Mouse (Mus musculus): ENCODE results near the gene Gm10778. TPM values are rescaled to one million over a fixed set of nuclear protein-coding genes. Genes with fewer than 3 reads are reported as not detected.

The Gm10778 gene
- total RNA-seq (2022): 1 to 10 TPM; 1.3 to 2.1 (median 1.5) TPM

DNA sequence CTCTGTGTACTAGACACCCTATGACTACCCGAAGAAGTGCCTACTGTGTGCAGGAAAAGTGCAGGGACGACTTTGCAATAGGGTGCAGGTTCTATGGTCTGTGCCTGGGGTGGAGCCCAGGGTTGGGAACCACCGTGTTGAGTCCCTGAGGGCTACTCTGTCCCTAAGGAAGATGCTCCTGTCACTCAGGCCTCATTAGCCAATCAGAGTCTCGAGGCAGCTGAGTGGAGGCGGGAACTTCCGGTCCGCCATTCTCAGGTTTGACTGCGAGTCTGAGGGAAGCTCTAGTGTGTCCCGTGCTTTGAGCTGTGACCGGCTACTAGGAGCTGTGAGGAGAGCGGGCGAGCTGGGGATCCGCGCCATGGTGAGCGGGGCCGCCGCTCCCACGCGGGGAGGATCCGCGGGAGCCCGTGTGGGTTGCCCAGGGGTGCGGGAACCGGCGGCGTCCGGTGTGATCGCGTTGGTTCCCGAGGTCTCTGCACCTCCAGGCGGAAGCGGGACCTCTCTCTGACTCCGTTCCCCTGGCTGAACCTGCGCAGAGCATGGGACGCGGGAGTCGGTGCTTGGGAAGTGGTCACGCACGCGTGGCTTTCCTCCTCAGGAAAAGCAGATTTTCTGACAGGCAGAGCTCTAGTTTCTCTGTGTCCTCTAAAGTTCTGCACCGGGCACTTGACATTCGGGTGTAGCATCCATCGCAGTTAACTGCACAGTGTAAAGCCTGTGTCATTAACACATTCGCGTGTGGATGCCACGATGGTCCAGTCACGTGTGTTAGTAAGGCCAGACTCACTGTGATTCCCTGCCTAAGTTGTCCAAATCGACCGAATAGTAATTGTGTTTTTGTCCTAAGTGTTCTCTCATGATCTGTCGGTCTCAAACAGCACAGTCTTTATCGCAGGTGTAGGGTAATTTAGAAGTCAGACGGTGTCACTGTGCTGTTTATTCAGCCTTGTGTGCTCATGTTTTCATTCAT is at the start of gene Gm10778:
Gene Gm10778, plus strand, starts transcription at position 257 of the 973 bp plus-strand sequence.
- DNase-seq (ENCODE audit: low spot score in 2 of 2): peak; percentile 71 to 75

DNA sequence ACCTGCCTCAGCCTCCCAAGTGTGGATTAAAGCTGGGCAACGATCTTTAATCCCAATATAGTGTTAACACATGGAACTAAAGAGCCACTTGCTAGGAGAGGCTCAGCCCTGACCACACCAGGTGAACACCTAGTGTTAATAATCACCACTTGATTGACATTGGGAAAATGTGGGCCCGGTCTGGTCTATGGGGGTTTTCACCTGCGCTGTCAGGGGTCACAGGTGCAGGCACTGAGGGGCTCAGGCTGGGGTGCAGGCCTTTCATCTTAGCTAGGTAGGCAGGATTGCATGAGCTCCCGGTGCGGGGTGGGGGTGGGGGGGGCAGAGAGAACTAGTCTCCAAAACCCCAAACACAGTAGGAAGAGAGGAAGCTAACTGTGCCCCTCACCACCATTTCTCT is 49.2 kb upstream of the Gm10778 start:
- no peak for DNase-seq (ENCODE audit: low spot score in 2 of 2)

DNA sequence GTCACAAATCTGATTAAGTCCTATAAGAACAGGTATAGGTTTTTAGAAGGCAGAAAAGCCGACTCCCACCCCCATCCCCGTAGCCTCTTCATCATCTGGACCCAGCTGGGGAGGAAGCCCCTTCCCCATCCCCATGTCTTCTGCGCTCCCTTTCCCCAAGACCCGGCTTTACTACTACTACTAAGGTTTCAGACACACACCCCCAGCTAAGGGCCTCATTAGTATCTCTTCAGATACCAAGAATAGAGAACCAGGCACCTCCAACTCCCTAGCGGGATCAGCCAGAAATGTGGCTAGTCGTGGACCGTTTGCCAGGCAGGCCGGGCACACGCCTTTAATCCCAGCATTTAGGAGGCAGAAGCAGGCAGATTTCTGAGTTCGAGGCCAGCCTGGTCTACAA is 48.8 kb upstream of the Gm10778 start:
- no peak for DNase-seq (ENCODE audit: low spot score in 2 of 2)

DNA sequence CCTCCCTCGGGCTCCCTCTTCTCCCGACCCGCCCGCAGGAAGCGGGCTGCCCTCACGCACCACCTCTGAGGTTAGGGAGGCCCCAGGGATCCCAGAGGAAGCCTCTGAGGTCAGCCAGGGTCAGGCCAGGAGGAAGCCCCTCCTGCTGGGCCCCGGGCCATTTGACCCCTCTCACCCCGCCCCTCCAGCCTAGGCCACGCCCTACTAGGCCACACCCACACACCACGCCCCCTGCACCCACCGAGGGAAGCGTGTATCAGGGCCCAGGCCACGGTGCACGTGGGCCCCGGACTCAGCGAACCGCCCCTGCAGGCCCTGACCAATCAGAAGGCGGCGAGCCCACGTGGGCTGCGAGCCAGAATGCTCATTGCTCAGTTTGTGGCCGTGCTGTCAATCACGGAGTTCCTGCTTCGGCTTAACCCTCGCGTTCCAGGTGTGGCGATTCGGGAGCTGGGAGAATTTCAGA is 48.1 kb upstream of the Gm10778 start, which contains the start of gene Tle6:
Gene Tle6, minus strand, starts transcription at position 336 of the 466 bp plus-strand sequence.
- peak; percentile 95 for DNase-seq (ENCODE audit: low spot score in 2 of 2)

DNA sequence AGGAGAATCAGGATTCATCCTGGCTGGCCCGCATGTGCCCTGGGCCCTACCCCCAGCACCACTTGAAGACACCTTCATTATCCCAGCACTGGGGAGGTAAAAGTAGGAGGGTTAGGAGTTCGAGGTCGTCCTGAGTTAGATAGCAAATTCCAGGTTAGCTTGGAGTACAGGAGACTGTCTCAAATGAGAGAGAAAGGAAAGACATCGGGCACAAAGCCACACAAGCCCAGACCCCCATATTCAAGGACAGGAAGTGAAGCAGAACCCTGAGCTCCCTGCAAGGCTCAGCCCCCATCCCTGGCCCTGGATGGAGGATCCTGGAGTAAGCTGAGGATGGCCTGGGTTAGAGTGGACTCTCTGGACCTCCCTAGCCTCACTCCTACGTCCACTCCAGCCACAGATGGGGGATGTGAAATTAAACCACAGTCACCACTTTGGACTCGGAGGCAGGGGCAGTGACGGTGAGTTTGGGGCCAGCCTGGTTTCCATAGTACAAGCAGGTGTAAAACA is 47.4 kb upstream of the Gm10778 start:
- DNase-seq (ENCODE audit: low spot score in 2 of 2): no peak

DNA sequence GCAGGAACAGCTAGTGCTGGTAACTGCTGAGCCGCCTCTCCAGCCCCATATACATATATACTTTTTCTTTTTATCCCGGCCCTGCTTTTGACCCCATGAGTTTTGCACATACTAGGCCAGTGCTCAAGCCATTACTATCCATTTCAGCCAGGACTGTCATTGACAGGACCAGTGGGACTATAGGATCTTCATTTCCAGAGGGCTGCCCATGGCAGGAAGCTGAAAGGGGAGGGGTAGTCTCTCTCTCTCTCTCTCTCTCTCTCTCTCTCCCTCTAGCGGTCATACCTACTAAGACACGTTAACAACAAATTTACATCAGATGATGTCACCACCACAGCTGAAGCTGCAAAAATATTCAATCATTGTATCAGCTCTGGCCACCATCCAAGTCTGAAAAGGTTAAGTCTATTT is 46.1 kb upstream of the Gm10778 start:
- no peak for DNase-seq (ENCODE audit: low spot score in 2 of 2)

DNA sequence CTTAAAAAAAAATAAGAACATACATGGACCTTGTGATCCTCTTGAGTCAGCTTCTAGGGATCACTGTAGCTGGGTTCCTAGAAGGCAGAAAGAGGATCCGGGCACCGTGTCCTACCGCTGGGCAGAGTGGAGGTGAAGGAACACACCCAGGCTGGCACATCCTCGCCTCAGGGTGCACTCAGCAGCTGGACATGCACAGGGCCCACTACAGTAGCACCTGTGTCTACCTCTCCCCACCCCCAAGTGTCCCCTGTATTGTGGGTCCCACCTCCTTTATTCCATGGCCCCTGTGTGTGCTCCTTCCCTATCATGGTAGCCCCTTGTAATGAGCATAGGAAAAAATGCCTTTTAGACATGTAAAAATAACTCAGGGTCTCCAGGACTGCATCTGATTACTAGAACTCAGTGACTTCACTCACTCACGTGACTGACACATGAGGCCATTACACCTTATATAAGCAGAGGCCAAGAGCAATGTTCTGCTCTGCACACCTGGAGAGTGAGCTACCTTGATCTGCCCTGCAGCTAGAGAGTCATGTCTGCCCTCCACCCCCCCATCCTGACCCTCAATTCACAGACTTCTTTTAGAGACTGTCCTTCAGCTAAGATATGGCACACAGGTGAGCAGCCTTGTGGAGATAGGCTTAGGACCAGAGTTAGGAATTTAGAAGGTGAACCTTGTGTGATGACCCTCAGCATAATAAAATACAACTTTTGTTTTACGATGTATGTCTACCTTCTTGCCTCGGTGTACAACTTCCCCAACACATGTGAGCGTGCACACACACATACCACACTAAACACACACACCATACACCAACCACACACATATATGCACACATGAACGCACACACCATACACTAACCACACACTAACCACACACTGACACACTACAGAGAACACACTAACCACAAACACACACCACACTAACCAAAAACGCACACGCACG is 44.6 kb upstream of the Gm10778 start:
- DNase-seq (ENCODE audit: low spot score in 2 of 2): no peak

DNA sequence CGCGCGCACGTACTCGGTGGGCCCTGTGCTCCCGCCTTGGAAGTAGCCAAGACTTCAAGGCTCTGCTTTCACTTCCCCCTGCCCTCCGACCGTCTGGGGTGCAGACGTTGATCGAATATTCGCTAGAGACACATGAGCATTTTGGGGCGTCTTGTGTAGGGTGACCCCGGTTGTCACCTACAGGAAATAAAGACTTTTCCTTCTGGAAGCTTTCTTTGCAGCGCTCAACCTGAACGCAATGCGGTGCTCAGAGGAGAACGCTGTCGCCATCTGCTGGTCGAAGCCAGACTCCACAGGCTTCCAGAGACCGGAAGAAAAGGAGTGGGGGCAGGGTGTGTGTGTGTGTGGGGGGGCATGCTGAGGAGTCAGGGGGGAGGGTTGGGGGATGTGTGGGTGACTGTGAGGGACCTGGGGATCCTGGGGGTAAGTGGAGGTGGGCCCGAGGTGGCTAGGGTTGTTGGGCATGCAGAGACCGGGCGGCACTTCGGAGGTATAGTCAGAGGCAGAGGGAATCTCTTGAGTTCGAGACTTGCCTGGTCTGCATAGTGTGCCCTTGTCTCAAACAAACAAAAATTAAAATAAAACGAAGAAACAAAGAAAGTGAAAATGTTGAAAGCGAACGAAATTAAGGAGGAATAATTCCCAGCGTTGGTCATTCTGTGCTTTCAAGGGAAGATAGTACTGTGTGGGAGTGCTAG is 43.7 kb upstream of the Gm10778 start:
- DNase-seq (ENCODE audit: low spot score in 2 of 2): peak; percentile 67 to 81

DNA sequence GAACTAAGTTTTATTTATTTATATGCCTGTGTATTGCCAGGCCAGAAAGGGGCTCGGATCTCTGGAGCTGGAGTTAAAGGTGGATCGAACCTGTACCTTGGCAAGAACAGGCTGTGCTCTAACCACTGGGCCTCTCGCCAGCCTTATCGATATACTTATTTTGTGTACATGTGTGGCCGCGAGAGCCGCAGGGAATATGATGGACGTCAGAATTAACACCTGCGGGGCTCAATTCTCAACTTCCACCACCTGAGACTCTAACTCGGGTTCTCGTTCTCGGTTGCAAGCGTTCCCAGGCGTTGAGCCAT is 43.2 kb upstream of the Gm10778 start:
- no peak for DNase-seq (ENCODE audit: low spot score in 2 of 2)

DNA sequence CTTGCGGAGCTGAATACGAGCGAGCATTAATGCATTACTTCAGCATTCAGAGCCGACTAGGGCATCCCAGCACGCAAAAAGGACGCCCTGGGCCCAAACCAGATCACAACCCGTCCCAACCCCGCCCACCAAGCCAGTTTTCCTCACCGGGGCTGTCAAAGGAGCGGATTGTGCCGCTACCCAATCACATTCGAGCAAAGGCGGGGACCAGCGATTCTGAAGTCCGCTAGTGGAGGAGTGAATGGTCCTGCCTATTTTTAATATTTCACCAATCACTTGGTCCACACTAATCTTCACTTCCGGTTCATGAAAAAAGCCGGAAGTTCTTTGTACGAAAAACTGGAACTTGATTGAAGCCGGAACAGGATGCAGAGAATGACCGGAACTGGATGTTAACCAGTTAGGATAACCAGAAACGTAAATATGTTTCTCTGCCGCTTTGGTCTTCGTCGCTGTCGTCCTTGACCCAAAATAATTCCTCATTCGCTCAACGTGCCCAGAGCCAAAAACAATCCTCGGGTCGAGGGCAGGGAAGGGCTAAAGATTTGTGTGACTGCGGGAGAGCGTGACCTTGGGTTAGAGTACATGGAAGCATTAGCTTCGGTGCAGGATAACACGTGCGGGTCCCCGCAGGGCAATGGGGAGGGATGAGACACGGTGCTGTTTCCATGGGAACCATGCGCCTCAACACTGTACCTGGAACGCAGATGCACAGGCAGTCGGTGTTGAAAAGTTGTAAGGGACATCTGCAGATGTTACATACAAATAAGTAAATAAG is 42.7 kb upstream of the Gm10778 start, which contains the start of gene BC025920:
Gene BC025920, plus strand, starts transcription at position 297 of the 778 bp plus-strand sequence.
- DNase-seq (ENCODE audit: low spot score in 2 of 2): peak; percentile 90 to 94

DNA sequence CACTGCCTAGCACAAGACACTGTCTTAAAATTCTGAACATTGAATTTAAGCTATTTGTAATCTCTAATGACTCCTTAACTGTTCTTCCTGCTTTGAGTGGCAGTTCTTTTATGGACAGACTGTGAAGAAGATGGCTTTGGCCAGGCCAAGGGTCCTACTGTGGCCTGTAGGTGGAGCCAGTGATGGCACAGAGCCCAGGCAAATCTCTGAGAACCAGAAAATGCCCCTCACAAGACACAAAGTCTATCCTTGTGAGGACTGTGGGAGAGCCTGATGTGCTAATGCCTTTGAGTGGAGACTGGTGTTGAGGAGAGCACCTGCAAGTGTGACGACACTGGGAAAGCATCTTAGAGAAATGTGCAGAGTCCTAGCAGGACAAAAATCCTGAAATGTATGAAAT is 40.6 kb upstream of the Gm10778 start:
- no peak for DNase-seq (ENCODE audit: low spot score in 2 of 2)

DNA sequence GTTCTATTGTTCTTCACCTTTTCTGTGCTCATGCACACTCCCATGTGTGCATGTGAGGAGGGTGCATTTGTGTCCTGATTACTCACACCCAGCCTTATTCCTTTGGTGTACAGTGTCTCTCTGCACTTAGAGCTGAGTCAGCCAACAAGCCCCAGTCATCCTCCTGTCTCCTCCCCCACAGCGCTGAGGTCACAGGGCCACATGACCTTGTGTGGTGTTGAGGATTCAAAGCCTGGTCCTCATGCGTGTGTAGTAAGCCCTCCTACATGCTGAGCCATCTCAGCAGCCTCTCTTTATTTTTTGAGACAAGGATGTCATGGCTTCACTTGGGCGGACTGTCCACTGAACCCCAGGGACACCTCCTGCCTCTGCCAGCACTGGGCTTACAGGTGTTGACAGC is 36.1 kb upstream of the Gm10778 start:
- DNase-seq (ENCODE audit: low spot score in 2 of 2): no peak

DNA sequence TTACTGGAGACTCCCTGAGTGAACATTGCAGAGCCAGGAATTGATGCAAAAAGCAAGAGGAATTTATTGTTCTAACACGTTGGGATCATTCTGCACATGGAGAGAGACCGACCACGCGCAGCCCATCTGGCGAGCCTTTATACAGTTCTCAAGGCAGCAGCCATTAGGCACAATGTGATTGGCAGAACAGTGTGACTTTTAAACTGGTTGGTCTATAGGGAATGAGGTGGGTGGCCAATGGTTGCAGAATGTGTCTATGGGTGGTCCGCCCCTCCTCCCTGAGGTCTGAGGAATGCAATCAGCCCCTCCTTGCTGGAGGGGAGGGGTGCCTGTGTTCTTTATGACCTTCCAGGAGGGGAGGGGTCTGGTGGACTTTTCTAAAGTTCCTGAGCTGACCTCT is 33.4 kb upstream of the Gm10778 start:
- no peak for DNase-seq (ENCODE audit: low spot score in 2 of 2)

DNA sequence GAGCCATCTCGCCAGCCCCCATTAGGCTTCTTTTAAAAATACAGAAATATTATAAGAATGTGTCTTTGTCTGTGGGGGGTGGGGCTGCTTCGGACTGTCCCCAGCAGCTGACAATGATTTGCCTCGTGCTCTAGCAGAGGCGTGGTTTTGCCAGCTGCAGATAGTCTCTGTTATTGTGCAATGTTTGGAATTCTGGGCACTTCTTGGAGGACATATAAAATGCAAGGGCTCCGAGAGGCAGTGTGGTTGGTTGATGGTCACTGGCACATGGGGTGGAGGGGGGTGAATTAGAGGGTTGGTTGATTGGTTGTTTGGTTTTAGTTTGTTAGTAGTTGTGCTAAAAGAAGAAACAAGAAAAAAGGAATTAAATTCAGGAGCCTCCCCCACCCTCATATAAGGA is 28.9 kb upstream of the Gm10778 start:
- DNase-seq (ENCODE audit: low spot score in 2 of 2): no peak

DNA sequence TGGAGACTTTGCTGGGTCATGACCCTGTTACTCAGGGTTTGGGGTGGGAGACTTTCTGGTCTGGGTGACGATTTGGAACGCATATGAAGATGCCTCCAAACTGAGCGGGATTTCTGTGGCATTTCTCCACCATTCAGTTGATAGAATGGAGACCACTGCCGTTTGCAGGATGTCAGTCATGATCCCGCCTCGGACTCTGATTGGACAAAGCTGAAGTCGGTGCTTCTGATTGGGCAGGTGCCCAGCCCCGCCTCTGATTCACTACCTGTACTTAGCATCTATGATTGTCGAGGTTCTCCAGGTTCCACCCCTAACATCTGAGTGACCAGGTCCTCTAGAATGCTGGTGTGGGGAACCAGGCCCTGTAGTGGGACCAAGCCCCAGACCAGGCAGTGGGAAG is 28.1 kb upstream of the Gm10778 start:
- no peak for DNase-seq (ENCODE audit: low spot score in 2 of 2)

DNA sequence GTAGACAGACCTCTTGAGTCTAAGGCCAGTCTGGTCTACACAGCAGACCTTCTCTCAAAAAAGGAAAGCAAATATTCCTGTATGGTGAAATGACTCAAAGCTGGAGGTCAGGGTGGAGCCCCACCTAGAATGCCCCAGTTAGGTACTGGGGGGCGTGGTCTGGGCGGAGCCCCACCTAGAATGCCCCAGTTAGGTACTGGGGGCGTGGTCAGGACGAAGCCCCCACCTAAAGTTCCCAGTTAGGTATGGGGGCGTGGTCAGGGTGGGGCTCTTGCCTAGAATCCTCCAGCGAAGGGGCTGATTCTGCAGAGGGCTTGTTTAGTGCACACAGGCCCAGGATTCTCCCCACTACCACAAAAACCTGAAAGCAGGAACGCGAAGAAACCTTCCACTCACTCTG is 25.4 kb upstream of the Gm10778 start:
- DNase-seq (ENCODE audit: low spot score in 2 of 2): no peak

DNA sequence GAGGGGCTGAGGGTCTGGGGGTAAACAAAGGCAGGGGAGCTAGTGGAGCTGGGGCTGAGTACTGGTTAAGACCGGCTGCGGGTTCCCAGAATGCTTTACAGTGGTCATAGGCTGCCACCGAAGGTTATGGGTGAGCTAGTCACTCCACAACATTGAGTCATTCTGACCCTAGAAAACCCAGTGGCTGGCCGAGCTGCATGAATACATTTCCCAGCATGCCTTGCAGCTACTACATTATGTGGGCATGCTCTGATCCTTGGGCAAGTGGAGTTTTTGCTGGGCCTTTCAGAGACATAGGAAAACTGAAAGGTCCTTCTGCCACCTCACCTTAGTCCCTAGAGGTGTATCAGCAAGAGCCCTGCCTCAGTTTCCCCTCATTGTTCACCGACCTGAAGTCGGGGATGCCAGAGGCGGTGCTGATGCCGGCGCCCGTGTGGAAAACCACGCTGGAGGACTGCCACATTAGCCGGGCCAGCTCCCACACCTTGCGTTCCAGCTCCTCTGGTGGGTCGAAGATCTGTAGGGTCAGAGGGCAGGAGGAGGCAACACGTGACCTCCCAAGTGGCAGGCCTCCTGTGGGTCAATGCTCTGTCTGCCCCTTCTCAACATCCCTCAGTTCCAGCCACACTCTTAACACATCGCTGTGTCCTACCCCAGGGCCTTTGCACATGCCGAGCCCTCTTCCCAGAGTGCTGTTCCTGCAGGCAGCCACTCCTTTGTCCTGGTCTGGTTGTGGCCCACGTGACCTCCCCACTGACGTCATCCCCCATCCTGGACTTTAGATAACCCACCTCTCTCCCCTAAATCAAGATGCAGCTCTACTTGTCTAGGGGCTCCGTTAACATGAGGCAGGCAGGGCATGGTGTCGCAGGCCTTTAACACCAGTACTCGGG is 22.5 kb upstream of the Gm10778 start:
- DNase-seq (ENCODE audit: low spot score in 2 of 2): no peak

DNA sequence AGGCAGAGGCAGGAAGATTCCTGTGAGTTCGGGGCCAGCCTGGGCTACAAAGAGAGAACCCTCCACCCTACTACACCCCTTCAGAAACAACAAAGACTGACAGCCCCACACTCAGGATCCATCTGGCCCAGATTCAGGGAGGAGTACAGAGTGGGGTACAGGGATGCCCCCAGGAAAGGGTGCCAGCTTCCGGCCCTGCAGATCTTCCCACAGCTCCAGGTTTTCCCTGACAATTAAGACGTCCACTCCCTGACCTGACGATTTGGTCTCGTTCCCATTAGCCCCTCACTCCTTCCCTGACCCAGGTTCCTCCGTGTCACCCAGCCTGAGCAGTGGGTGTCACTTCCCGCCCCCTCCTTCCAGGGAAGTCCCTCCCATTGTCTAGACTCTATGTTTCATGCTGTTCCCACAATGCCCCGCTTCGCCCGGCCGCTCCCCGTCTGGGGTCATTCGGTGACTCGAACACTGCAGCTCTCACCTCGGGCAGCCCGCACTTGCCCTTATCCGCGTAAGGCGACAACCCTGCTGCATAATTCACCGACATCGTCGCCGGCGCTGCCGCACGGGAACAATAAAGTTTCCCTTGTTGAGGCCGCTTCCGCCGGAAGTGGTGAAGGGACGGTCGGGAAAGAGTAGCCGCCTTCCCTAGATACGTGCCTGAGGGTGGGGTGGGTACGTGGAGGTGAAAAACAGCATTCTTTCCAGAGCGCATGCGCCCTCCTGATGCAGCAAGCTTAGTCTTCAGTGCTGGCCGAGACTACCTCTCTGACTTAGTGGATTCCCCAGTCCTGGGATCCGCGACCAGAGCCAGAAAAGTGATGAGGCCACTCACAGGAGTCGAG is 21.6 kb upstream of the Gm10778 start, which contains the start of gene Sirt6:
Gene Sirt6, minus strand, starts transcription at position 804 of the 842 bp plus-strand sequence.
- peak; percentile 80 to 88 for DNase-seq (ENCODE audit: low spot score in 2 of 2)

All from gastrocnemius, adult 8-10 months (tissue).